Mouse (Mus musculus) A20 (cell line): Measurements from ENCODE around the gene Nnmt.

ENCODE experiments used
- DNase-seq: peaks from one replicate; pipeline ENCODE4 v3.0.0-alpha.2; 2011; ENCODE audit warnings: low read depth, low spot score

The Nnmt gene

DNA sequence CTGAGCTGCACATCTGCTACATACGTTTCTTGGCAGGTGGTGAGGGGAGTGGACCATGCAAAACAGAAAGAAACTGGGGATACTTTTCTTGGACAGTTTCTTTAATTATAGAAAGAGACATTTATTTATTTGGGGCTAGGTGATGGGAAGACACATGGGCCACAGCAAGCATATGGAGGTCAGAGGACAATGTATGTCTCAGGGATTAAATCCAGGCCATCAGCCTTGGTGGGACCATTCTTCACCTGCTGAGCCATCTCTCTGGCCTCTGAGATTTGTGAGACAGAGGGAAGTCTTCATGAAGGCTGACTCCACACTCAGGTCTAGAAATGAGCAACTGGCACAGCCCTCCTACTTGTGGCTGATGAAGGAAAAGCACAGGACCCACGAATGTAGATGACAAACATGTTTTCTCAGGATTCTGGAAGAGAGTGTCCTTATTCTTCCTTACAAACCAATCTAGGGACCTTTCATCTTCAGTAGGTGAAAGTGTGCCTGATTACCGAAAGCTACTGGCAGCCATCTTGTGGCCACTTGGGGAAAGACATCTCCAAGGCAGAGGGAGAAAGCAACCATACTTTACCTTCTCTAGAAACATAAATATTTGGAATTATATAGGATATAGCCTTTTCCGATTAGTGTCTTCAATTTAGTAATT is 45.3 kb downstream of the Nnmt start:
- peak; percentile 82 for DNase-seq

DNA sequence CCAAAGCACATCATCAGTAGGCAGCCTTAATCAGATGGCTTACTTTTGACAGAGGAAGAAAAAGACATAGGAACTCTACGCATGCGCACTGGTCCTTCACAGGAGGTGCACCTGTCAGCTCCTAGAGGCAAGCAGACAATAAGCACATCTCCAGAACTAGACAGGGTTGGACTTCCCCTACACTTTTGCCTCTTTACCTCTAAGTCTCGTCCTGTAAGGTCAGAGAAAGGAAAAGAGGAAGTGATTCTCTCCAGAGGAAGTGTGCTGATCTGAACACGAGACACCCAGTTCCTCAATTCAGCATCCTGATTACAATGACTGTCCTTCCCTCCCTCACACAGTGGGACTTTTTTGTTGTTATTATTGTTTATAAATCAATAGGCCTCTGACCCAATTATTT is 46.3 kb downstream of the Nnmt start:
- peak; percentile 93 for DNase-seq

DNA sequence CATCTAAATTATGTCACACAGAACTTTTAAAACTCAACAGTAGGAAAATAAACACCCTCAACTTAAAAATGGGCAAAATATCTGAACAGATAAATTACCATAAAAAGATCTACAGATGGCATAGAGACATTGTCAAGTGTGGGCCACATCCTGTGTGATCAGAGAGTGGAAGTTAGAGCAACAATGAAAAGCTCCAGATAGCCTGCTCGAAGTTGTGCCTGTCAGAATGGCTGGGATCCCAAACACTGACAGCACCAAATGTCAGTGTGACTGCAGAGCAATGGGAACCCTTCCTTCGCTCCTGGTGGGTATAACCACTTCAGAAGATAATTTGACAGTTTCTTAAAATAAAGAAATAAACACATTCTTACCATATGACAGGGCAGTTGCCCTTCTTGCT is 55.9 kb downstream of the Nnmt start:
- no peak for DNase-seq

- DNase-seq: no peak
Observed at GRCm38 (mm10) chr9:48547233-48547632, 57.7 kb downstream of the Nnmt start.
